Mouse (Mus musculus): ENCODE data around the gene Triobp.

Gene Triobp

DNA sequence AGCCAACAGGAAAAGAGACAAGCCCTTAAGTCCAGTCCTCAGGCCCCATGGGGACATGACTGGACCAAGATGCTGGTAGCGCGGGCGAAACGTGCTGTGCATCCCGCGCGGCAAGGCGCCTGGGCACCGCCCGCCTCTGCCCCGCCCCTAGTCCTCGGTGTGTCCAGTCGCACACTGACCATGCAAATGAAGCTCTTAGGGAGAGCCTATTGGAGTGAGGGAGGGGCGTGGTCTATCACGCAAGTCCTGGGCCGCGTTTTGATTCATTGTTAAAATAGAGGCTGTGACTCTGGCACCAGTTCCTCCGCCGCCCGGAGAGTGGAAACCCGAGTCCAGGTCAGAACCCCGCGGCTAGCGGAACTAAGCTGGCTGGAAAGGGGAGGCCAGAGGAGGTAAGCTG is at the start of gene Triobp:
Gene Triobp (plus strand): TSS at position 68 of the 400 bp plus-strand sequence.
- peak; percentile 44 to 49 for DNase-seq (ENCODE audit: low spot score in 2 of 2)

DNA sequence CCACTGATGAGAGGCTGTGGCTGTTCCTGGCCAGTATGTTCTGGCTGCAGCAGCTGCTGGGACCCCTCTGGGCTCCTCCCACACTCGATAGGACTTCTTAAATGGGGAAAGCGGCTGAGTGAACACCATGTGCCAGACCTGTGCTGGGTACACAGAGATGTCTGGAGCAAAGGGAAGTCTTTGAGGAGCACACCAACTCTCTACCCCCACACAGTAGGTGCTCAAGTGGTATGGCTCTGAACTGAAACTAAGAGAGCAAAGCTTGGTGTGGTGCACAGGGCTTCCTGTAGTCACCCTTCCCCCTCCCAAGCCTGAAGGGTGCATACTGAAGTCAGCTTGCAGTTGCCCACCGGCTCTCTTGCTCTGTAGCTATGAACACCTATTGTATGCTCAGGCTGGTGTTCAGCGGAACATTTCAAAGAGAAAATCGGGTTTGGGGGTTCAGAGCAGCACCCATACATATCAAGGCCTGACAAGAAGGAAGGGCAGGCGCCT is 49.0 kb upstream of the Triobp start:
- no peak for DNase-seq (ENCODE audit: low spot score in 2 of 2)

DNA sequence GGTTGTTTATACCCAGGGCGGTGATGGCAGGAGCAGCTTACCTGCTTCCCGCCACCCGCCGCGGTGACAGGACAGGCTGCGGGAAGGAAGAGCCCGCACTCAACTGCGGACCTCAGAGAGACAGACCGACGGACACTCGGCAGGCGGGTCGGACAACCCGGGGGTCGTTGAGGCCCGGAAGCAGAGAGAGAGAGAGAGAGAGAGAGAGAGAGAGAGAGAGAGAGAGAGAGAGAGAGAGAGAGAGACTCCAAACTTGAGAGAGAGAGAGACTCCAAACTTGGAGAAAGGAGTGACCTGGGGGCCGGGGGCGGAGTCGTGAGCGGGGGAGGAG is 48.1 kb upstream of the Triobp start, which contains the start of gene Gm49510:
Gene Gm49510 (plus strand): TSS at position 259 of the 331 bp plus-strand sequence.
- no peak for DNase-seq (ENCODE audit: low spot score in 2 of 2)

DNA sequence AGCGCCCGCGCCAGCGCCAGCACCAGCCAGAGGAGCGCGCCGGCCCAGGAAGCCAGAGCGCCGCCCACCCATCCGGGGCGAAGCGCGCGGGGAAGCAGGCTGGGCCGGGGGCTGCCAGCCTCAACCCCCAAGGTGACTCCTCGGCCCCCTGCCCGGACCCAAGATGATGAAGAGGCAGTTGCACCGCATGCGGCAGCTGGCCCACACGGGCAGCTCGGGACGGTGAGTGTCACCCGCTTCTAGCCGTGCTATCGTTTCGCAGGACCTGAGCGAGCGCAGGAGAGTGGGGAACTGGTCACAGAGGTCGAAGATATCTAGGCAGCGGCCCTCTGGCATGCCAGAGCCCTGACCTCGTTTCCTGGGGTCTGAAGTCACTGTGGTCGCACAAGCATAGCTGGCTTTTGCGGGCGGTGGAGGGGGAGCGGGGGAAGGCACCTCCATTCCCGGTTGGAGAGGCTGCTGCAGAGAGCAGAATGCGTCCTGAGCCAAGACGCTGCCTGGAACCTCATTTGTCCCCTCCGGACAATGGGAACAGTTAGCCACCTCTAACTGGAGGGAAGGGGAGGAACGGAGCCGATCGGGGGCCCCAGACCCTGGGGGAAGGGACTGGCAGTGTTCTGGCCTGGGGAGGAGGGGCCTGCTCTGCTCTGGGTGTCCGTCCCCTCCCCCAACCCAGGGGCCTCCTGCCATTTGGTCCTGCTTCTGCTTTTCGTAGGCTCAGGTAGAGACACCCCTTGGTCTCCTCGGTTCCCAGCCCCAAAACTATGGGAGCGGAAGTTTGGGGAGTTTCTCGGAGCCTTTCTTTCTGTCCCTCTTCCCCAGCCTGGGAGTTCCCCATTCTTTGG is 47.6 kb upstream of the Triobp start, which contains the start of gene Sh3bp1:
Gene Sh3bp1 (plus strand): TSS at position 29 of the 845 bp plus-strand sequence.
- DNase-seq (ENCODE audit: low spot score in 2 of 2): peak; percentile 49 to 57

DNA sequence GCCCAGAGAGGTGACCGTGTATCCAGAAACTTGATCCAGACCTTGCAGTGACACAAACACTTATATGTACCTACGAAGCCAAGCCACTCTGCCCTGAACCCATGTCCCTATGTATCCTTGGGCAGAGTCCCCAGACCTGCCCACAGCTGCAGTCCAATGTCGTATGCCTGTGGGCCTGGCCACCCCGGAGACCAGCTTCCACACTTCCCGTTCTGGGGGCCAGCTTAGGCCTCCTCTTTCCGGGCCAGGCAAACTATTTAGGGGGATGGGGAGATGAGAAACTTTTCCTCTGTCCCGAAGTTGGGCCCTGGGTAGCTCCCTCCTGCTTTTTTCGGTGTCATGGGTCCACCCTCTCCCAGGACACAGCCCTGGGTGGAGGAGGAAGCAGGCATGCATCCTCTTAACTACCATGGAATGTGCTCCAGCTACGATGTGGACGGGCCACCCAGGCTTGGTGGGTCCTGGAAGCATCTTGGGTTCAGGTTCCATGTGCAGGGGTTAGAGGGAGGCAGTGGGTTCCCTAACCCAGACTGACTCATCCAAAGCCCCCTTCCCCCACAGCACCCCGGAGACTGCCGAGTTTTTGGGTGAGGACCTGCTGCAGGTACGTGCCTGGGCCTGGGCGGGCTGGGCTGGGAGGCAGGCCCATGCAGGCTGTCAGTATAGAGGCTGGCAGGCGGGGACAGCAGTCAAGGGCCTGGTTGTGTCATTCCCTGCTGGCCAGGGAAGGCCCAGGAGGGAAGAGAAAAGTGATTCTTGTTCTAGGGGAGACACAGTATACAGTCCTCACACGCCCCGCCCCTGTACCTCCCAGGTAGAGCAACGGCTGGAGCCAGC is 46.7 kb upstream of the Triobp start:
- DNase-seq (ENCODE audit: low spot score in 2 of 2): no peak

DNA sequence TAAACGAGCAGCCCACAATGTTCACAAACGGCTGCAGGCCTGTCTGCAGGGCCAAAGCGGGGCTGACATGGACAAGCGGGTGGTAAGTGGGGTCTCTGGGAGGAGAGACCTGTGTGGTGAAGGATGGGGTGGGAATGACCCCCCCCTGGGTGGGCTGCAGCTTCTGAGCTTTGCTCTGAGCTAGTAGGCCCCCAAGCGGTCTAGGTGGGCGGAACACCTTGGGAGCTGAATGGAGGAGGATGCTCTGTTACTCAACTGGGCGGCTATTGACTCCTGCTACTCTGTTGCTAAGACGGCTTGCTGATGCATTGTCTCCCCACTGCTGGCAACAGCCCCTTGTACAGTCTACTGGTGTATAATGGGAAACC is 46.1 kb upstream of the Triobp start:
- DNase-seq (ENCODE audit: low spot score in 2 of 2): no peak

DNA sequence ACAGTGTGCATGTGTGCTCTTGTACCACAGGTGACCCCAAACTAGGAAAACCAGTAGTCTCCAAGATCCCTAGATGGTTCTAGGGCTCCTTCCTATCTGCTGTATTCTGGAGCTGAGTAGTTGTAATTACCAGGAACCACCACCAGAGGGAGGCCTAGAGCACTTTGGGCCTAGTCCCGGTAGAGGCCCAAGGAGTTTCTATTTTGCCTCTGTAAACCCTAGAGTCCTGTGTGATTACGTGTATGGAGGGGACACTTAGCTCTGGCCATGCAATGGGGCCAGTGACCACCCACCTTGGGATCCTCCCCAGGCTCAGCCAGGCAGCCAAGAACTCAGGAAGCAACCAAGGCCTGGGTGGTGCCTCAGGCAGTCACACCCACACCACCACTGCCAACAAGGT is 44.3 kb upstream of the Triobp start:
- peak; percentile 61 to 80 for DNase-seq (ENCODE audit: low spot score in 2 of 2)

DNA sequence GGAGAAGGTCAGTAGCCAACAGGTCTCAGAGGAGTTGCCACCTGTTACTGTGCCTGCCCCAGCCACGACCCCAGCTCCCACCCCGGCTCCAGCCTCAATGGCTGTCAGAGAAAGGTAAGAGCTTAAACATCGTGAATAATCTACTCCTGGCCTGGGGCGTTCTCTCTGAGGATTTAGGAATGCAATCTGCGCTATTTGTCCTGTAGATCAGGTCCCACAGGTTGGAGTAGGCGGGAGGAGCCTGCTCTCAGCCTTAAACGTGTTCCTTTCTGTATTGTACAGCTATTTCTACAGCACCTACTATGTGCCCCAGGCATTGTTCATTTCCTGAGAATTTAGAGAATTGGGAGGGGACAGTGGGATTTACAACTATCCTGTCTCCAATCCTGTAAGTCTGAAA is 39.1 kb upstream of the Triobp start:
- DNase-seq (ENCODE audit: low spot score in 2 of 2): no peak

DNA sequence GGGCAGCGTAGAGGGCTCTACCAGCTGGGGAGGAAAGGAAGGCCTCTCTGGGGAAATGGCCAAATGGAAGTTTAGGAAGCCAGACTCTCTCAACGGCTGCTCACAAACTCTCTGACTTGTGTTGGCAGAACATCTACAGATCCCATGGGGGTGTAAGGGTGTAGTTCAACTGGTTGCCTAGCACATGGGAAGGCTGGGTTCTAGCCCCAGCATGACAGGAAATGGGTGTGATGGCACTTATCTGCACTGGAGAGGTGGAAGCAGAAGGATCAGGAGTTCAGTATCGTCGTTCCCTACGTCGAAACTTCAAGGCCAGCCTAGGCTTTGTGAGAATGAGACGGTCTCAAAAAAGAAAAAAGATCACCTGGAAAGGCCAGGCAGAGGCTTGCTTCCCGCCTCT is 38.5 kb upstream of the Triobp start:
- no peak for DNase-seq (ENCODE audit: low spot score in 2 of 2)

DNA sequence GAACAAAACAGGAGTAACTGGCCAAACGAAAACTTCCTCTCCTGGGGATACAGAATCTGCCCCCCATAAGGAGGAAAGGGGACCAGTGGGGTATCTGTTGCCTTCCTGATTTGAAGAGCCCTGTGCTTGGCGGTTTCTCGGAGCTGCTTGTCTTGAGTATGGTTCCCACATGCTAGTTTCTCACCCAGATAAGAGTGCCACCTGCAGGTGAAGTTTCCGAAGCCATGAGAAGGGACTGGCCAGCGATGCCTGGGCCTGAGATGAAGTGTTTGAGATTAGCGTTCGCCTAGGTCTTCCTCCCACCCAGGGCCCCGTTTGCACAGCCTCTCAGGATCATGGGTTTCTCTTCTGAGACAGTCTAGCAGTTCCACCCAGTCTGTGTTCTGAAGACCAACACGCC is 35.5 kb upstream of the Triobp start:
- DNase-seq (ENCODE audit: low spot score in 2 of 2): no peak

DNA sequence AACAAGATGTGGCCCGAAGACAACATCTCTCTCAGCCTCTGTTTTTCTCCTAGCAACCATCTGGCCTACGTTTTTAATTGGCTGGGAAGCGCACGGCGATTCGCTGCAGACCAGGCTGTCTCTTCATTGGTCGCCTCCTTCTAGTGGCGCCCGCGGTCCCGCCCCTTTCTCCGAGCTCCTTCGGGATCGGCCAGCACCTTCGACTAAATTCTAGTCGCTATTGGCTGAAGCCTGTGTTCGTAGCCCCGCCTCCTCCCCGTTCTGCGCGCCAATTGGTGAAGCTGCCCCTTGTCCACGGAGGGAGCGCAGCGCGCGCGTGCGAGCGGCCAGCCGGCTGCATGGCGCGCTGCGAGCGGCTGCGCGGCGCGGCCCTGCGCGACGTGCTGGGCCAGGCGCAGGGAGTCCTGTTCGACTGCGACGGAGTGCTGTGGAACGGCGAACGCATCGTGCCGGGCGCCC is 33.9 kb upstream of the Triobp start, which contains the start of gene Pdxp:
Gene Pdxp (plus strand): TSS at position 288 of the 459 bp plus-strand sequence.
- DNase-seq (ENCODE audit: low spot score in 2 of 2): peak; percentile 86 to 88

DNA sequence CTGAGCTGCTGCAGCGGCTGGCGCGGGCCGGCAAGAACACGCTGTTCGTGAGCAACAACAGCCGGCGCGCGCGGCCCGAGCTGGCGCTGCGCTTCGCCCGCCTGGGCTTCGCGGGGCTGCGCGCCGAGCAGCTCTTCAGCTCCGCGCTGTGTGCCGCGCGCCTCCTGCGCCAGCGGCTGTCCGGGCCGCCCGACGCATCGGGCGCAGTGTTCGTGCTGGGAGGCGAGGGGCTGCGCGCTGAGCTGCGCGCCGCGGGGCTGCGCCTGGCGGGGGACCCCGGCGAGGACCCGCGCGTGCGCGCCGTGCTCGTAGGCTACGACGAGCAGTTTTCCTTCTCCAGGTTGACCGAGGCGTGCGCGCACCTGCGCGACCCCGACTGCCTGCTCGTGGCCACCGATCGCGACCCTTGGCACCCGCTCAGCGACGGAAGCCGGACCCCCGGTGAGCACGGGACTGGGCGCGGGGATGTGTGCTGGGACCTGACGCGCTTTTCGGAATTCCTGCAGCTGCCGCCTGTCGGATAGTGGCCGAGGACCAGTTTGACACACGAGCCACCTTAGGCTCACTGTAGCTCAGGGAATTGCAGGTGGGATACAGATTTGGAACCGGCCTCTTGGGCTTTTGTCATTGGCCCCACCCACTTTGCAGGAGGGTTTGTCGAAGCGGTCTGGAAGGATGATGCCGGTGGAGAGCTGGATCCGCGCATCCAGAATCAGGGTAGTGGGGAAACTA is 33.3 kb upstream of the Triobp start:
- no peak for DNase-seq (ENCODE audit: low spot score in 2 of 2)

DNA sequence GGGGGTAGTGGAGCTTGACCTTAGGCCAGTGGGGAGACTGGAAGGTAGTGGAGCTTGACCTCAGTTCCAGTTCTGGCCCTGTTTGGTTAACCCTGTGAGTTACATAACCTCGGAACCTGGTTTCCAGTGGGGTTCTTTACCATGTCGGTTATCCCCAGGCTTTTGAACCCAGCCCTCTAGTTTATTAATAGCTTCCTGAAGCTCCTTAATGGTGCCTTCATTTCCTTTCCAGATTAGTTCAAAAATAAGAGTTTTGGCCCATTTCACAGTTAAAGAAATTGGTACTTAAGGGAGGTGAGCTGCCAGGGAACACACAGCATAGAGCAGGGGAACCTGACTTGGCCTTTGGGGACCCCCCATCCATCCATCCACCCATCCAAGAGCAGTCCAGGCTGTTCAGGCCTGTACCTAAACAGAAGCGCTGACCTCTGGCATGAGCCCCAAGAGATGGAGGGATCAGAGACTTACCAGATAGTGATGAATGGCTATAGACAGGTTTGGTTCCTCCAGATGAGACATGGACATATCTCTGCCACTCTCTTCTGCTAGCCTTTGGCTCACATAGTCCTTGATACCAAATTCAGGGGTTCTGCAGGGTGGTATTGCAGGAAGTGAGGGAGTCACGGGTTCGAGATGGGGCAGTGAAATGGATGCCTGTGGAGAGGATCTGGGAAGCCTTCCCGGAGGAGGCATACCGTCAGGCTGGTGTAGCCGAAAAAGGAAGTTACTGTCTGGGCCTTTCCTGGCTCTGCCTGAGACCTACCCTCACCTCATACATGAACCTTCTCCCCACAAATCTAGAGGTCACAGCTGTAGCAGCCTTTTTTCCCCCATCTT is 32.5 kb upstream of the Triobp start:
- no peak for DNase-seq (ENCODE audit: low spot score in 2 of 2)

DNA sequence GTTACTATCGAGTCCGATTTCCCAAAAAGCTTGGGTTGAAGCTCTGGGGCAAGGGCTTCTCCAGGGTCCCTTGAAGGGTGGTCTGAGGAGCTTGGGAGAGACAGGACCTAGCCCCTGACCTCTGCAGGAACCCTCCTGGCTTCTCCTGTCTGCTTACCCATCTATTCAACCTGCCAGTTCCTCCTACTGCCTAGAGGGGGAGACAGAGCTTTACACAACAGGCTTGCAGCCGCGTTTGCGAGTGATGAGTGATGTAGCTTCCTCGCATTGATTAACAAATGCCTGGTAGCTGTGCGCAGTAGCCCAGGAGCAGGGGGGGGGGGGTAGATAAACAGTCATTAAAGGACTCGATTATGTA is 31.9 kb upstream of the Triobp start:
- peak in 1 of 2 experiments; percentile 61 for DNase-seq (ENCODE audit: low spot score in 2 of 2)

DNA sequence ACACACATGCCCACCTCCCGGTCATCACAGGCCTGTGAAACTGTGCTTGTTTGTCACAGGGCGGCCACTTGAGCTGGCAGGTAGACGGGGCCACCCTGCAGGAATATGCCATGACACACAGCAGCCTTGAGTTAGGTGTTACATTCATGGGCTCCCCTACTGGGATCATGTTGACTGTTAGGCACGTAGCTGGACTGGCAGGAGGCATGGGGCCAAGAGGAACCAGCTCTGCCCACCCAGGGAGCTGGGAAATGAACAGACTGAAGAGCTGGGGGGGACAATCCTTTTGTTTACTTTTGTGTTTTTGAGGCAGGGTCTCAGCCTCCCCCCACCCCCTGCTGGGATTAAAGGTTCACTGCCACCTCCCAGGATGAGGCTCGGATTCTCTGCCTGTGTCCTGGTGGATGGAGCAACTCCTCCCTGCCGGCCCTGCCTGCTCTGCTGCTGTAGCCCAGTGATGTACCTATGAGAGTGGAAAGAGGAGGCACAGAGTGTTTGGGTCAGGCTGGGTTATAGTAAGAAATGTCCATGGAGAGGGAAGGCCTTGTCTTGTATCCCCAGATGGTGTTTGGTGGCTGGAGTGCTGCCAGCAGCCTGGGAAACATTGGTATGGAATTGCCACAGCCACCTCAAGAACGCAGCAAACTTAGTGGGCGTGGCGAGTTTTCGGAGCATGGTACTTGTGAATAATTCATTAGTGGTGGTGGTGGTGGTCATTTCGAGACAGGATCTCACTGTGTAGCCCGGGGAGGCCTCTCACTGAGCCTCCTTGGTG is 31.3 kb upstream of the Triobp start:
- no peak for DNase-seq (ENCODE audit: low spot score in 2 of 2)

DNA sequence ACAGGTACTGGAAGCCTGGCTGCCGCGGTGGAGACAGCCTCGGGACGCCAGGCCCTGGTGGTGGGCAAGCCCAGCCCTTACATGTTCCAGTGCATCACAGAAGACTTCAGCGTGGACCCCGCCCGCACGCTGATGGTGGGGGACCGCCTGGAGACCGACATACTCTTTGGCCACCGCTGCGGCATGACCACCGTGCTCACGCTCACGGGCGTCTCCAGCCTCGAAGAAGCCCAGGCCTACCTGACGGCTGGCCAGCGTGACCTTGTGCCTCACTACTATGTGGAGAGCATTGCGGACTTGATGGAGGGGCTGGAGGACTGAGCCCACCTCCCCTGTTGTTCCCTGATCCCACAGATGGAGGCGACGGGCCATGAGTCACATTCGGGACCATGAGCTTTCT is 29.4 kb upstream of the Triobp start:
- DNase-seq (ENCODE audit: low spot score in 2 of 2): no peak

DNA sequence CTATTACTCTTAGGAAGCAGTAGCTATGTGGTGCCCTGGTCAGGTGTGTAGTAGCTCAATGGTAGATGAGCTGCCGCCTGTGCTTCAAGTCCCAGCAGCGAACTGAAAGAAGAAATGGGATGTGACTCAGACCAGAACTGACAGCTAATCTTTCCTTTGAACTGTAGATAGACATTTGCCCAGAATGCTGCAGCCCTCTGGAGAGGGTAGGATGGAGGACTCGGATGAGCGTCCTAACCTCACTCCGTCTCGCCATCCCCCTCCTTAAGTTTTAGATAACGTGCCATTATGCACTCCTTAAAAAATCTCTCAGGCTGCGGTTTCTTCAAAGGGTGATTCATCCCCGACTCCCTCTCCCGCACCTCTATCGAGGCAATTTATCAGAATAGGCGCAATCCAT is 27.6 kb upstream of the Triobp start:
- DNase-seq (ENCODE audit: low spot score in 2 of 2): no peak

DNA sequence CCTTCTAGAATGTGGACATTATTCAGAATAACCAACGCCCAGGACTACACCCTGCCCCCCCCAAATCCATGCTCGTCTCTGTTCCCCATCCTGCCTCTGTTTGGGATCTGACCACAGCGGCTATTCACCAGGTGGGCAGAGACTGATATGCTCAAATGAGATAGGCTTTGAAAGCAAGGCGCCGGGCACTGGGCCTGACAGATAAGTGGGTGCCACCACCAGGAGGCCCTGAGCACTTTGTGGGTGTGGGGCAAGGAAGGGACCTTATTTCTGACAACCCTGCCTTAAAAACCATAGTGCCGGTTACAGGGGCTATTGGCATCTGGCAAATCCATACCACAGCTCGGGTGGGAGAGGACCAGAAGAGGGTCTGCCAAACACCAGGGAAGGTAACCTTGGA is 24.8 kb upstream of the Triobp start:
- peak in 1 of 2 experiments; percentile 45 for DNase-seq (ENCODE audit: low spot score in 2 of 2)

DNA sequence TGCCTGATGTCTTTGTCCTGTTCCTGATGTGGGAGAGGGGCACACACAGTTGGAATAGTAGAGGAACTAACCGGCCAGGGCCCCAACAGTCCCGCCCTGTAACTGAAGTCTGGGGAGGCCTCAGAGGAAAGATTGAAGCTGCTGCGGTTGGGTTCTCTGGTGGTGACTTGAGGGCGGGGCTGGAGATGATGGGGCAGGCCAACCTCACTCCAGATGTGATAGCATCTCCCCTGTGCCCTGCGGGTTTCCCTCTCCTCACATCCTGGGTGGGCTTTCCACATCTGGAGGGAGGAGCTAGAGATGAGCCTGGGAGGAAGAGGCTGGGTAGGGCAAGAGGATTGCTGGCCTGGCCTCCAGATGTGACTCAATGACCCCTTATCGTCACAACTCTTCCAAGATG is 23.9 kb upstream of the Triobp start:
- peak; percentile 41 to 44 for DNase-seq (ENCODE audit: low spot score in 2 of 2)

DNA sequence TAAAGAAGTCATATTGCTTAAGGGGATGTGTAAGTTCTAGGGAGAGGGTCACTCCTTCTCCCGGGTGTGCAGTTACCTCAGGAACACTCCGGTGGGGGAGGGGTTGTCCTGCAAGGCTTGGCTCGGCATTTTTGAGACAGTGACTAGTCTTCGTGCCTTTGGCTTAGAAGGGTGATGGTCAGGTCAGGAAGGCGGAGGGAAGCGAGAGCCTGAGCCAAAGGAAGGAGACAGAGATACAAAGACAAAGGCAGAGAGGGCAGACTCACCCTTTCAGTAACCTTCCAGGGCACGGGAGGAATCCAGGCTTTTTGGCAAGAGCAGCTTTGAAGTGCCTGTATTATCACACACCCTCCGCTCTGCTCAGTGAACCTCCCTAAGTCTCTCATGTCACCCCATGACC is 22.4 kb upstream of the Triobp start:
- no peak for DNase-seq (ENCODE audit: low spot score in 2 of 2)

All from spleen, postnatal 14 days (tissue).